Mouse (Mus musculus): ENCODE measurements around the gene Scgb2b7. TPM values are rescaled to one million over a fixed set of nuclear protein-coding genes. Genes with fewer than 3 reads are reported as not detected.
"Not testable (repeated sequence)": the region's sequence is repeated elsewhere in the genome, so short reads cannot be mapped to it uniquely, and the experiment has no call there.

The Scgb2b7 gene
- not detected in 2 replicates for polyA plus RNA-seq (2012; rRNA removed)

GRCm38 (mm10) chr7:31705657-31706056 is at the start of gene Scgb2b7:
TSS of gene Scgb2b7 (minus strand) at chr7:31705757.
- DNase-seq (ENCODE audit: low read depth) = not testable (repeated sequence)

- not testable (repeated sequence) for DNase-seq (ENCODE audit: low read depth)
Measured at GRCm38 (mm10) chr7:31712365-31712764, 6.8 kb upstream of the Scgb2b7 start, which contains the start of gene Scgb1b7. TSS of gene Scgb1b7 (plus strand) at chr7:31712665.

Other genes starting within 250 kb of the Scgb2b7 start
- not detected in 2 replicates for gene Scgb1b7, start 6.9 kb upstream of the Scgb2b7 start, polyA plus RNA-seq (2012; rRNA removed)